Mouse (Mus musculus) hindbrain, embryonic 11.5 days (tissue): ENCODE measurements around the gene Gigyf1. TPM values are rescaled to one million over a fixed set of nuclear protein-coding genes. Genes with fewer than 3 reads are reported as not detected.

Experiments used
- ATAC-seq: fragments of 200-750 bp; cut with Nextera tagmentation; 2 replicates; pipeline ENCODE4 v1.8.0; 2017; ENCODE audit warnings: mild to moderate bottlenecking, moderate TSS enrichment, moderate library complexity; ENCODE audit not compliant: low FRiP score
- DNase-seq: peaks from one replicate; pipeline ENCODE4 v3.0.0-alpha.2; 2015; ENCODE audit warnings: low spot score
- H3K27ac ChIP-seq: fragments of 300-500 bp; sonication (generic); 2 replicates; pipeline ENCODE4 v1.5.1; 2014; ENCODE audit warnings: mild to moderate bottlenecking, low read depth, low read length
- H3K27me3 ChIP-seq: fragments of 300-500 bp; sonication (generic); 2 replicates; pipeline ENCODE4 v1.6.1; 2014; ENCODE audit warnings: mild to moderate bottlenecking, low read length, moderate library complexity, mixed read lengths; ENCODE audit not compliant: control insufficient read depth, insufficient read depth
- H3K36me3 ChIP-seq: fragments of 300-500 bp; sonication (generic); 2 replicates; pipeline ENCODE4 v1.6.1; 2014; ENCODE audit warnings: mild to moderate bottlenecking, low read length, moderate library complexity, mixed read lengths; ENCODE audit not compliant: control insufficient read depth, insufficient read depth
- H3K4me1 ChIP-seq: fragments of 300-500 bp; sonication (generic); replicated peaks from 2 replicates; pipeline ENCODE4 v1.6.1; 2014; ENCODE audit warnings: low read length, mixed read lengths; ENCODE audit not compliant: control insufficient read depth, insufficient read depth
- H3K4me2 ChIP-seq: fragments of 300-500 bp; sonication (generic); replicated peaks from 2 replicates; pipeline ENCODE4 v1.6.1; 2014; ENCODE audit warnings: mild to moderate bottlenecking, low read depth, low read length
- H3K4me3 ChIP-seq: fragments of 300-500 bp; sonication (generic); 2 replicates; pipeline ENCODE4 v1.5.1; 2014; ENCODE audit warnings: low read depth, low read length
- H3K9ac ChIP-seq: fragments of 300-500 bp; sonication (generic); 2 replicates; pipeline ENCODE4 v1.6.1; 2014; ENCODE audit warnings: low read depth, low read length
- H3K9me3 ChIP-seq: fragments of 300-500 bp; sonication (generic); 2 replicates; pipeline ENCODE4 v1.6.1; 2016; ENCODE audit warnings: low read length; ENCODE audit not compliant: control insufficient read depth
- WGBS: fragments of 180-500 bp; shearing (Covaris S2); extraction: QIAGEN DNeasy Blood & Tissue Kit; methylation state at CpG from one replicate; pipeline ENCODE4 v1.1.7; 2014; 5-methylcytosine and 5-hydroxymethylcytosine counted together
- polyA plus RNA-seq: library from polyadenylated mRNA; unstranded; fragments of >200 nt; fragmentation: Nextera tagmentation; extraction: Ambion mirVana; gene quantifications from 2 replicates; pipeline ENCODE4 v1.2.1, GENCODE M21; 2014

Gene Gigyf1
- polyA plus RNA-seq, 1 experiment from 2014 or later, result 15.4 TPM

- Histone ChIP-seq H3K4me1 (peaks cover 13% of the 10 kb centered on the region; the same call in 1 of the 2 replicates), H3K36me3 (no peaks in the 10 kb centered on the region), H3K4me2 (peak overlapping the region; percentile 96), H3K27ac (peak overlapping the region; percentile 85), H3K9me3 (no peaks in the 10 kb centered on the region), H3K4me3 (peak overlapping the region; percentile 99), H3K9ac (peak overlapping the region; percentile 99), H3K27me3 (no peaks in the 10 kb centered on the region)
- WGBS, result under 1% methylated on average over 32 of the region's 83 CpGs
- ATAC-seq, result peak; percentile 39
- peak; percentile 55 for DNase-seq
Measured at GRCm38 (mm10) chr5:137510573-137511390, 7.6 kb upstream of the Gigyf1 start.

- DNase-seq, result no peak
- H3K9ac ChIP-seq, result peak overlapping the region; percentile 99
- WGBS, result 73% methylated on average over 3 of the region's 3 CpGs
- peaks cover 13% of the 10 kb centered on the region; the same call in 1 of the 2 replicates for H3K4me1 ChIP-seq
- no peaks in the 10 kb centered on the region for H3K27me3 ChIP-seq
- H3K4me3 ChIP-seq, result peak overlapping the region; percentile 99
- no peaks in the 10 kb centered on the region for H3K36me3 ChIP-seq
- peak overlapping the region; percentile 96 for H3K4me2 ChIP-seq
- ATAC-seq, result no peak
- H3K9me3 ChIP-seq, result no peaks in the 10 kb centered on the region
- H3K27ac ChIP-seq, result no peak overlapping the region
Measured at GRCm38 (mm10) chr5:137511706-137512105, 6.6 kb upstream of the Gigyf1 start.

GRCm38 (mm10) chr5:137512847-137513794 lies 5.2 kb upstream of the Gigyf1 start:
- Histone ChIP-seq H3K27ac (no peak overlapping the region), H3K4me2 (no peak overlapping the region; the same call in 1 of the 2 replicates), H3K27me3 (no peaks in the 10 kb centered on the region), H3K4me1 (peaks cover 13% of the 10 kb centered on the region; the same call in 1 of the 2 replicates), H3K9ac (no peak overlapping the region), H3K4me3 (no peak overlapping the region), H3K36me3 (no peaks in the 10 kb centered on the region), H3K9me3 (no peaks in the 10 kb centered on the region)
- 80% methylated on average over 11 of the region's 11 CpGs for WGBS
- DNase-seq, result peak; percentile 79
- peak; percentile 55 for ATAC-seq

GRCm38 (mm10) chr5:137513951-137514721 lies 4.2 kb upstream of the Gigyf1 start:
- Histone ChIP-seq H3K9me3 (no peaks in the 10 kb centered on the region), H3K27ac (no peak overlapping the region), H3K9ac (no peak overlapping the region), H3K4me1 (peaks cover 13% of the 10 kb centered on the region; the same call in 1 of the 2 replicates), H3K36me3 (peaks cover 5% of the 10 kb centered on the region; the same call in 1 of the 2 replicates), H3K4me2 (no peak overlapping the region), H3K4me3 (no peak overlapping the region), H3K27me3 (no peaks in the 10 kb centered on the region)
- no peak for ATAC-seq
- no peak for DNase-seq
- 90% methylated on average over 12 of the region's 12 CpGs for whole genome bisulfite sequencing

- Histone ChIP-seq H3K9ac (no peak overlapping the region), H3K4me2 (no peak overlapping the region), H3K27ac (no peak overlapping the region), H3K36me3 (peaks cover 9% of the 10 kb centered on the region; the same call in 1 of the 2 replicates), H3K9me3 (no peaks in the 10 kb centered on the region), H3K27me3 (no peaks in the 10 kb centered on the region), H3K4me1 (peaks cover 11% of the 10 kb centered on the region; the same call in 1 of the 2 replicates), H3K4me3 (no peak overlapping the region)
- DNase-seq (no peak), ATAC-seq (no peak)
- 85% methylated on average over 3 of the region's 3 CpGs for WGBS
Measured at GRCm38 (mm10) chr5:137514811-137515210, 3.5 kb upstream of the Gigyf1 start.

- 94% methylated on average over 27 of the region's 27 CpGs for WGBS
- no peak for ATAC-seq
- DNase-seq, result no peak
- Histone ChIP-seq H3K36me3 (peaks cover 47% of the 10 kb centered on the region), H3K4me1 (no peaks in the 10 kb centered on the region), H3K27ac (no peak overlapping the region), H3K9me3 (no peaks in the 10 kb centered on the region), H3K4me2 (no peak overlapping the region), H3K9ac (no peak overlapping the region), H3K27me3 (no peaks in the 10 kb centered on the region), H3K4me3 (no peak overlapping the region)
Measured at GRCm38 (mm10) chr5:137519691-137520550, 1.6 kb downstream of the Gigyf1 start.

GRCm38 (mm10) chr5:137521861-137522260 lies 3.5 kb downstream of the Gigyf1 start:
- no peaks in the 10 kb centered on the region for H3K9me3 ChIP-seq
- 79% methylated on average over 9 of the region's 9 CpGs for WGBS
- H3K4me2 ChIP-seq, result no peak overlapping the region
- no peak overlapping the region for H3K4me3 ChIP-seq
- H3K9ac ChIP-seq, result no peak overlapping the region
- H3K36me3 ChIP-seq, result peaks cover 52% of the 10 kb centered on the region
- DNase-seq (no peak), ATAC-seq (no peak)
- no peaks in the 10 kb centered on the region for H3K27me3 ChIP-seq
- H3K27ac ChIP-seq, result no peak overlapping the region
- H3K4me1 ChIP-seq, result peaks cover 3% of the 10 kb centered on the region; the same call in 1 of the 2 replicates
